Mouse (Mus musculus) kidney, postnatal 0 days (tissue): Measurements from ENCODE around the gene Vav1. TPM values are rescaled to one million over a fixed set of nuclear protein-coding genes. Genes with fewer than 3 reads are reported as not detected.
A peak's percentile ranks its signal among the peaks of the same experiment; 100 is the strongest.
"Not testable (repeated sequence)": the region's sequence is repeated elsewhere in the genome, so short reads cannot be mapped to it uniquely, and the experiment has no call there.

Experiments
- ATAC-seq: fragments of 200-750 bp; cut with Nextera tagmentation; replicated peaks from 2 replicates; pipeline ENCODE4 v1.8.0; 2017; ENCODE audit warnings: low read depth, moderate number of reproducible peaks, moderate TSS enrichment, moderate library complexity; ENCODE audit not compliant: low FRiP score
- DNase-seq: peaks from one replicate; pipeline ENCODE4 v3.0.0-alpha.2; 2016; ENCODE audit warnings: low spot score
- H3K27ac ChIP-seq: fragments of 300-500 bp; sonication (generic); 2 replicates; pipeline ENCODE4 v1.5.1; 2014; ENCODE audit warnings: mild to moderate bottlenecking
- H3K27me3 ChIP-seq: fragments of 300-500 bp; sonication (generic); 2 replicates; pipeline ENCODE4 v1.6.1; 2014; ENCODE audit warnings: low read length, mixed read lengths; ENCODE audit not compliant: insufficient read depth
- H3K36me3 ChIP-seq: fragments of 300-500 bp; sonication (generic); 2 replicates; pipeline ENCODE4 v1.6.1; 2014; ENCODE audit warnings: low read length, mixed read lengths; ENCODE audit not compliant: insufficient read depth
- H3K4me1 ChIP-seq: fragments of 300-500 bp; sonication (generic); replicated peaks from 2 replicates; pipeline ENCODE4 v1.6.1; 2014; ENCODE audit warnings: antibody characterized with exemption, low read length, mixed read lengths; ENCODE audit not compliant: insufficient read depth
- H3K4me2 ChIP-seq: fragments of 300-500 bp; sonication (generic); 2 replicates; pipeline ENCODE4 v1.6.1; 2014; ENCODE audit warnings: mild to moderate bottlenecking, low read length, moderate library complexity, mixed read lengths
- H3K4me3 ChIP-seq: fragments of 300-500 bp; sonication (generic); replicated peaks from 2 replicates; pipeline ENCODE4 v1.5.1; 2014; ENCODE audit warnings: low read depth, low read length
- H3K9ac ChIP-seq: fragments of 300-500 bp; sonication (generic); 2 replicates; pipeline ENCODE4 v1.6.1; 2014; ENCODE audit warnings: low read depth, low read length
- H3K9me3 ChIP-seq: fragments of 300-500 bp; sonication (generic); replicated peaks from 2 replicates; pipeline ENCODE4 v1.6.1; 2016; ENCODE audit warnings: low read length, inconsistent platforms, mixed read lengths
- CTCF ChIP-seq: IDR thresholded peaks from 2 replicates; pipeline ENCODE4 v1.5.1; 2016; ENCODE audit warnings: antibody characterized with exemption, low read depth, mild to moderate bottlenecking, moderate library complexity
- WGBS: fragments of 180-500 bp; shearing (Covaris S2); extraction: QIAGEN DNeasy Blood & Tissue Kit; methylation state at CpG from one replicate; pipeline ENCODE4 v1.1.7; 2014; 5-methylcytosine and 5-hydroxymethylcytosine counted together
- polyA plus RNA-seq: library from polyadenylated mRNA; unstranded; fragments of >200 nt; fragmentation: Nextera tagmentation; extraction: Ambion mirVana; gene quantifications from 2 replicates; pipeline ENCODE4 v1.2.1, GENCODE M21; 2015

The Vav1 gene
- polyA plus RNA-seq, 1 experiment from 2014 or later, result 1.1 TPM

DNA sequence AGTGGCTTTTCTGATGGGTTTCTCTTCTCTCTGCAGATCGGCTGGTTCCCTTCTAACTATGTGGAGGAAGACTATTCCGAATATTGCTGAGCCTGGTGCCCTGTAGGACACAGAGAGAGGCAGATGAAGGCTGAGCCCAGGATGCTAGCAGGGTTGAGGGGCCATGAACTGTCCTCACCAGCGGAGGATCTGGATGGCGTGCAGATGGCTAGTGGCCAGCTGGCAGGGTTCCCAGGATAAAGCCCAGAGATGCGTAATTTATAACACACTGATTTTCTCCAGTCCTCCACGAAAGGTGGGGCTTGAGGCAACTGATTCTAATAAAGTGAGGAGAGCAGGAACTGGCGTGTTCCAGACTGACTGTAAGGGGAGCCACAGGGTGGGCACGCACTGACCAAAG, 48.7 kb downstream of the Vav1 start:
- Histone ChIP-seq H3K27me3 (no peaks in the 10 kb centered on the region), H3K36me3 (no peaks in the 10 kb centered on the region), H3K9ac (no peak overlapping the region), H3K9me3 (no peaks in the 10 kb centered on the region), H3K4me2 (no peak overlapping the region), H3K4me3 (no peak overlapping the region), H3K4me1 (no peaks in the 10 kb centered on the region), H3K27ac (no peak overlapping the region)
- 53% methylated on average over 8 of the region's 8 CpGs for WGBS
- no peak for DNase-seq
- no peak for TF ChIP-seq CTCF
- no peak for ATAC-seq

- WGBS, result 23% methylated on average over 6 of the region's 6 CpGs
These were observed 50.0 kb downstream of the Vav1 start for GRCm38 (mm10) chr17:57328944-57329343.

DNA sequence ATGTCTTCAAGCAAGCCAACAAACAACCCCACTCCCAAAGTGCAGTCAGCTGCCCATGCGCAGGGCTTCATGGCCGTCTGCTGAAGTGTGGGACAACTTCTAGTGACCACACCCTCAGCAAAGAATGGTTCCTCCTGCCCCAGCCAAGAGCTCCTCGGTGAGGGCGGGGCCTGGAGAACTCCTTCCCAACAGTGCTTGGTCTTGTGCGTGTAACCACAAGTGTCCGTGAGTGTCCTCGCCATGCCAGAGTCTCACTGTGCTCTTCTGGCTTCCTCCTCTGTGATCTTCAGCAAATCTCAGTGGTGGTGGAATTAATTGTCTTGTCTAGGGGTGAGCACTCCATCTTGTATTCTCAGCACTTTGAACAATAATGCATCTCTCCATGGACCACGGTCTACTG, 52.1 kb downstream of the Vav1 start:
- WGBS, result 90% methylated on average over 8 of the region's 8 CpGs
- TF ChIP-seq CTCF, result no peak

More at GRCm38 (mm10) chr17:57328944-57329343, 50.0 kb downstream of the Vav1 start:
- Histone ChIP-seq H3K9ac (no peak overlapping the region), H3K27ac (no peak overlapping the region), H3K4me1 (no peaks in the 10 kb centered on the region), H3K4me2 (no peak overlapping the region), H3K27me3 (no peaks in the 10 kb centered on the region), H3K36me3 (no peaks in the 10 kb centered on the region), H3K4me3 (no peak overlapping the region), H3K9me3 (no peaks in the 10 kb centered on the region)
- DNase-seq, result peak; percentile 39
- no peak for ATAC-seq
- TF ChIP-seq CTCF, result no peak

GRCm38 (mm10) chr17:57332241-57332640, 53.3 kb downstream of the Vav1 start:
- Histone ChIP-seq H3K27me3 (no peaks in the 10 kb centered on the region), H3K4me2 (no peak overlapping the region), H3K27ac (no peak overlapping the region), H3K4me1 (no peaks in the 10 kb centered on the region), H3K9ac (no peak overlapping the region), H3K9me3 (no peaks in the 10 kb centered on the region), H3K4me3 (no peak overlapping the region), H3K36me3 (no peaks in the 10 kb centered on the region)
- TF ChIP-seq CTCF, result no peak
- WGBS, result 83% methylated on average over 4 of the region's 4 CpGs
- ATAC-seq (no peak), DNase-seq (no peak)

More for the DNA sequence above, 52.1 kb downstream of the Vav1 start:
- no peak overlapping the region for H3K27ac ChIP-seq
- H3K36me3 ChIP-seq, result no peaks in the 10 kb centered on the region
- ATAC-seq, result no peak
- H3K4me3 ChIP-seq, result no peak overlapping the region
- no peaks in the 10 kb centered on the region for H3K9me3 ChIP-seq
- no peaks in the 10 kb centered on the region for H3K27me3 ChIP-seq
- no peak overlapping the region for H3K9ac ChIP-seq
- H3K4me1 ChIP-seq, result no peaks in the 10 kb centered on the region
- H3K4me2 ChIP-seq, result no peak overlapping the region
- no peak for DNase-seq

DNA sequence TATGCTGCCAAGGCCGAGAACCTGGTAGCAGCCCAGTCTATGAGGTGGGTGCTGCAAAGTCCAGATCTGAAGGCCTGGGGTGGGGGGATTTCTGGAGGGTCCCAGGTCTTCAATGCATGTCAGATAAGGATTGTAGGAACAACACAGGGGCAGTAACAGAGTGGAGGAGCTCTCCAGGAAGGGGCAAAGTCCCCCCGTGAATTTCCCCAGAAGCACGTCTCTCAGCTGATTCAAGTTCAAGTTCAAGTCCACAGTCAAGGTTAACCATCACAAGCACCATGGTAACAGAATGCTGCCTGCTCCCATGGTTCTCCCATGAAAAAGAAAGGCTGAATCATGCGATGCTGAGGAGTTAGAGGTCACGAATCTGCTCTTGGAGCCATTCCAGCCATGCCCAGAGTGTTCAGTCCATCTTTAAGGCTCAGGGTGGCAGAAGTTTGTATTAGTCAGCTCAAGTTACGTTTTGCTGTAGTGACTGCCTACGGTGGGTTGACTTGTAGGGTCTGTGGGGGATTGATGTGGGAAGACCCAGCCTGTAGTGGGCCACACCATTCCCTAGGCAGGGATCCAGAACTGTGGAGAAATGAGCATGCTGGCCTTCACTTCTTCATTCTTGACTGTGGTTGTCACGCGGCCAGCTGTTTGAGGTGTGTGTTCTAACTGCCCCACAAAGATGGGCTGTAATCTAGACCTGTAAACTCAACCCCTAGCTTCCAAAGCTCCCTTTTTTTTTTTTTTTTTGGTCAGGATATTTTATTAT, 55.3 kb downstream of the Vav1 start:
- Histone ChIP-seq H3K4me1 (no peaks in the 10 kb centered on the region), H3K27me3 (no peaks in the 10 kb centered on the region), H3K9ac (no peak overlapping the region), H3K4me2 (no peak overlapping the region), H3K27ac (no peak overlapping the region), H3K36me3 (no peaks in the 10 kb centered on the region), H3K9me3 (no peaks in the 10 kb centered on the region), H3K4me3 (no peak overlapping the region)
- WGBS, result 59% methylated on average over 9 of the region's 9 CpGs
- ATAC-seq, result no peak
- no peak for DNase-seq
- TF ChIP-seq CTCF, result no peak

DNA sequence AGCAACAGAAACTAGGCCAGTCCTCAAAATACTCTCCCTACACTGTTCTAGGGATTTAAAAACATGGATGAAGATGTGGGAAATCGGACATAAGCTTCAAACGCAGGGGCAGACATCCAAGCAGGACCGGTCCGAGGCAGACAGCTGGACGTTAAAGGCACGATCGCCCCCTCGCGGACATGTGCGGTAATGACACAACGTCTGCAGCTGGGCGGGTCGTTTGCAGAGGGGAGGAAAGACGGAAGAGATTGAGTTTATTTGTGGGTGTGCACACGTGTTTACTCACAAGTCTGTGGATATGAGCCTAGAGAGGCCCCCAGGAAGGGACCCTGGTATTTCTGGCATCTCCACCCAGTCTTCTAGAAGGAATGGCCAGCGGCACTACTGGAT, 55.9 kb downstream of the Vav1 start:
- Histone ChIP-seq H3K27me3 (no peaks in the 10 kb centered on the region), H3K4me3 (no peak overlapping the region), H3K9me3 (no peaks in the 10 kb centered on the region), H3K9ac (no peak overlapping the region), H3K4me2 (no peak overlapping the region), H3K4me1 (no peaks in the 10 kb centered on the region), H3K36me3 (no peaks in the 10 kb centered on the region), H3K27ac (no peak overlapping the region)
- WGBS, result 8% methylated on average over 16 of the region's 16 CpGs
- ATAC-seq, result peak; percentile 37; the same call in 1 of the 2 replicates
- TF ChIP-seq CTCF, result peak; percentile 93
- peak; percentile 88 for DNase-seq

DNA sequence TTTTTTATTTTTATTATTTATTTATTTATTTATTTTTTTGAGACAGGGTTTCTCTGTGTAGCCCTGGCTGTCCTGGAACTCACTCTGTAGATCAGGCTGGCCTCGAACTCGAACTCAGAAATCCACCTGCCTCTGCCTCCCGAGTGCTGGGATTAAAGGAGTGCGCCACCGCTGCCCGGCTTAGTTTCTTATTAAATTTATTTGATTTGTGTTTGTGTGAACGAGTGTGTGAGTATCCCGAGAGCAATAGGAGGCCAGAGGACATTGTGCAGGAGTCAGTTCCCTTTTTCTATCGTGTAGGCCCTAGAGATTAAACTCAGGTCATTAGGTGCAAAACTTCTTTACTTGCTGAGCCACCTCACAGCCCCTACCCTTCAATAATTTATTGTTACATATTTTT, 56.3 kb downstream of the Vav1 start:
- not testable (repeated sequence) for H3K9ac ChIP-seq, ATAC-seq, DNase-seq, H3K27ac ChIP-seq, H3K36me3 ChIP-seq, H3K4me2 ChIP-seq, H3K4me1 ChIP-seq, H3K9me3 ChIP-seq, H3K27me3 ChIP-seq, H3K4me3 ChIP-seq
- WGBS, result 73% methylated on average over 9 of the region's 9 CpGs
